Mouse (Mus musculus) megakaryocyte, embryonic 14.5 days (primary cell): Measurements from ENCODE around the gene Tlr2.

Source experiments
- FLI1 ChIP-seq: IDR thresholded peaks from 2 replicates; pipeline ENCODE4 v1.6.1; 2012; ENCODE audit warnings: low read length, inconsistent platforms, mixed read lengths
- GATA1 ChIP-seq: IDR thresholded peaks from 3 replicates; pipeline ENCODE4 v1.6.1; 2012; ENCODE audit warnings: mixed read lengths, low read length, inconsistent platforms, borderline replicate concordance

DNA sequence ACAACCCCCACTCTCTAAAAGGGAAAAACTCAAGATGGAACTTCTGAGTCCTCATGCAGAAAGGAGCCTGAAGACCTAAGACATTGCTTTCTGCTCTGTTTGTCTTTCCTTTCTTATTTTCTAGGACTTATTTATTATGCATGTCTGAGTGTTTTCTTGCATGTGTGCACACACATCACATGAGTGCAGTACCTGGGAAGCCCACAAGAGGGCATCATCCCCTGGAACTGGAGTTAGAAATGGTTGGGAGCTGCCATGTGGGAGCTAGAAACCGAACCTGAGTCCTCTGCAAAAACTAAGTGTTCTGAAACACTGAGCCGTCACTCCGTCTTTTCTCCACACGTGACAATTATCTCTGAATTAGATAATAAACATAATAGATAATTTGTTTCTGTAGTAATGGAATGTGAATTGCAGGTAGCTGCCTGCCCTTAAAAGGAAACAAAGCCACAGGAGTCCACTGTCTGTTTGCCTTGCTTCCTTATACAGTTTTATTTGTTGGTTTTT lies 39.9 kb downstream of the Tlr2 start:
- TF ChIP-seq GATA1 (no peak), FLI1 (no peak)
